Mouse (Mus musculus): ENCODE data around the gene Slc35d1. TPM values are rescaled to one million over a fixed set of nuclear protein-coding genes. Genes with fewer than 3 reads are reported as not detected.

Slc35d1 gene
- total and polyA plus RNA-seq, 2 experiments from 2014 or later, result 2.7 to 4.7 TPM

DNA sequence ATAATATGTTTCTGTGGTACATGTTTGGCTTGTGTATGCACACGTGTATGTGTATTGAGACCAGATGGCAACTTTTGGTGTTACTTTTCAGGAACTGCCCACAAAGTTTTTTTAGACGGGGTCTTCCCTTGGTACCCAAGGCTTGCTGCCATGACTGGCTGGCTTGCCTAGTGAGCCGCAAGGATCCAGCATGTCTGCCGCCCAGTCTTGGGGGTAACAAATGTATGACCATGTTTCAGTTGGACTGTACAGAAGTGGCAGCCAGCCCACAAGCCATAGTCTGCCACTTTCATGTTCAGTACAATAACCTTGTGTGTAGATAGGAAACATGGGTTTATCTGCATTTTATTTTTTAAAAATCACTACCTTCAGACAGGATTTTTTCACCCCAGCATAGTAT lies 56.2 kb downstream of the Slc35d1 start:
- Histone ChIP-seq H3K36me3 (ENCODE audit: insufficient read depth, low read length) (peaks cover 30% of the 10 kb centered on the region), H3K27me3 (ENCODE audit: insufficient read depth, low read length) (no peaks in the 10 kb centered on the region)
- ATAC-seq (ENCODE audit: low FRiP score), result no peak

DNA sequence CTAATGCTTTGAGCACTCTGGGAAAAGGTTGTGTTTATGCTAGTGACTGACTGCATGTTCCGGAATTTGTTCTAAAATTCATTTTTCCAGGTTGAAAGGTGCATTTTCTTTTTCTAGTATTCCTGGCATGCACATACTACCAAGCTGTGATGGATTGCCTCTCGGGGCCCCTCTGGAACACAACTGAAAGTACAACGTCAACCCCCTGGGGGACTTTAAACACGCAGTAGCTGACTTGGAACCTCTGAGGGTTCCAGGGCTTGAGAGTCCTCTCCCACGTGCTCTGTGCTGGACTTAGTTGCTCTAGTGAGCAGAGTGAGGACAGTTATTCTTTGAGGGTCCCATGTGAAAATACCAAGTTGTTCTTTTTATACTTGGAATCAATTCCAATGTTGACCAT lies 63.0 kb downstream of the Slc35d1 start:
- no peak overlapping the region for H3K9ac ChIP-seq (replicated peaks; ENCODE audit: low read length, poor library complexity, severe bottlenecking)
- no peaks in the 10 kb centered on the region for H3K27me3 ChIP-seq (ENCODE audit: insufficient read depth, low read length)
- no peak for TF ChIP-seq CTCF (IDR thresholded peaks at IDR 0.05)
- DNase-seq (ENCODE audit: low spot score) (no peak), ATAC-seq (ENCODE audit: low FRiP score) (no peak)
- no peak overlapping the region for H3K4me3 ChIP-seq (ENCODE audit: low read depth, low read length)
- no peak overlapping the region for H3K4me2 ChIP-seq (ENCODE audit: low read depth, low read length, poor library complexity, severe bottlenecking)
- no peaks in the 10 kb centered on the region for H3K4me1 ChIP-seq (ENCODE audit: insufficient read depth, low read length)
- no peaks in the 10 kb centered on the region for H3K9me3 ChIP-seq (ENCODE audit: low read length)
- 84% methylated on average over 5 of the region's 5 CpGs for WGBS
- no peak overlapping the region for H3K27ac ChIP-seq (ENCODE audit: low read depth, low read length)
- H3K36me3 ChIP-seq (ENCODE audit: insufficient read depth, low read length), result peaks cover 29% of the 10 kb centered on the region; the same call in 1 of the 2 replicates

More for the DNA sequence above, 56.2 kb downstream of the Slc35d1 start:
- no peak for TF ChIP-seq CTCF (IDR thresholded peaks at IDR 0.05)
- H3K4me3 ChIP-seq (ENCODE audit: low read depth, low read length), result no peak overlapping the region
- 95% methylated on average over 4 of the region's 4 CpGs for WGBS
- H3K9ac ChIP-seq (replicated peaks; ENCODE audit: low read length, poor library complexity, severe bottlenecking), result no peak overlapping the region
- no peak overlapping the region for H3K27ac ChIP-seq (ENCODE audit: low read depth, low read length)
- DNase-seq (ENCODE audit: low spot score), result no peak
- H3K9me3 ChIP-seq (ENCODE audit: low read length), result no peaks in the 10 kb centered on the region
- no peak overlapping the region for H3K4me2 ChIP-seq (ENCODE audit: low read depth, low read length, poor library complexity, severe bottlenecking)
- H3K4me1 ChIP-seq (ENCODE audit: insufficient read depth, low read length), result no peaks in the 10 kb centered on the region

DNA sequence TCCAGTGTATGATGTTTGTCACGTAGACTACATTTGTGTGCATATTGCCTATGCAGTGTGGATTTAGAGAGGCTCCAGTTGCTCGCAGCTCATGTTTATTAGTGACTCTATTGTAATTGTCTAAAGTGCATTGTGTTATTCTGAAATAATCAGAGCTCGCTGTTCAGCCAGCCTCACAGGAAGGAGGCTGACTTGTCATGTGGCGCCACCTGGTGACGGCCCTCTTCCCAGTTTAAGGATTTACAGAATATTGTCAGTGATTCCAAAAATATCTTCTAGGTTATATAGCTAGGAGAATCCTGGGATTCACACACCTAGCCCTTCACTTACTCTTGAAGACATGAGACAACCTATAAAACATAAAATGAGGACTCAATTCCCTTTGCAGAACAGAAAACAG lies 68.6 kb downstream of the Slc35d1 start:
- 34% methylated on average over 5 of the region's 5 CpGs for WGBS
- TF ChIP-seq CTCF (IDR thresholded peaks at IDR 0.05), result peak; percentile 92
- peaks cover 35% of the 10 kb centered on the region for H3K36me3 ChIP-seq (ENCODE audit: insufficient read depth, low read length)
- H3K4me2 ChIP-seq (ENCODE audit: low read depth, low read length, poor library complexity, severe bottlenecking), result no peak overlapping the region
- no peaks in the 10 kb centered on the region for H3K4me1 ChIP-seq (ENCODE audit: insufficient read depth, low read length)
- ATAC-seq (ENCODE audit: low FRiP score), result no peak
- no peak overlapping the region for H3K9ac ChIP-seq (replicated peaks; ENCODE audit: low read length, poor library complexity, severe bottlenecking)
- H3K9me3 ChIP-seq (ENCODE audit: low read length), result no peaks in the 10 kb centered on the region
- H3K27me3 ChIP-seq (ENCODE audit: insufficient read depth, low read length), result no peaks in the 10 kb centered on the region
- no peak overlapping the region for H3K4me3 ChIP-seq (ENCODE audit: low read depth, low read length)
- no peak overlapping the region for H3K27ac ChIP-seq (ENCODE audit: low read depth, low read length)
- DNase-seq (ENCODE audit: low spot score), result peak; percentile 75

DNA sequence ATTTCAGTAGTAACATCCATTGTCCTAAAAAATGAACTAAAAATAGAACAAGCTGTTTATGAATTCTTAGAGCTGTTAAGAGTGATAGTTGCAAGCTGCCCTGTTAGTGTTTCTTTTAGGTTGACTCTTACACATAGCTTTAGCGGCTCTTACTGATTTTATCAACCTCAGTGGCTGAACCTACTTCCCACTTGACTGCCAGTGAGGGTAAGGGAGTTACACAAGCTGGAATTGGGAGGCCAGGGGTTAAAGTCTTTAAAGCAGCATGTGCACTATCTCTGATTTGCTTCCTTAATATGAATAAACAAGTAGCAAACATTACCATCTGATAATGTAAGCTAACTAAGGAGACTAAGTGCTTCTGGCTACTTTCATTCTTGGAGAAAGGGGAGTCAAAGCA lies 78.0 kb downstream of the Slc35d1 start:
- no peak overlapping the region for H3K4me2 ChIP-seq (ENCODE audit: low read depth, low read length, poor library complexity, severe bottlenecking)
- DNase-seq (ENCODE audit: low spot score), result no peak
- no peak overlapping the region for H3K27ac ChIP-seq (ENCODE audit: low read depth, low read length)
- H3K4me3 ChIP-seq (ENCODE audit: low read depth, low read length), result no peak overlapping the region
- no peaks in the 10 kb centered on the region for H3K9me3 ChIP-seq (ENCODE audit: low read length)
- no peaks in the 10 kb centered on the region for H3K4me1 ChIP-seq (ENCODE audit: insufficient read depth, low read length)
- TF ChIP-seq CTCF (IDR thresholded peaks at IDR 0.05), result no peak
- no peak overlapping the region for H3K9ac ChIP-seq (replicated peaks; ENCODE audit: low read length, poor library complexity, severe bottlenecking)
- 82% methylated on average over 1 of the region's 1 CpGs for WGBS
- H3K36me3 ChIP-seq (ENCODE audit: insufficient read depth, low read length), result peaks cover 9% of the 10 kb centered on the region; the same call in 1 of the 2 replicates
- no peak for ATAC-seq (ENCODE audit: low FRiP score)
- H3K27me3 ChIP-seq (ENCODE audit: insufficient read depth, low read length), result no peaks in the 10 kb centered on the region

DNA sequence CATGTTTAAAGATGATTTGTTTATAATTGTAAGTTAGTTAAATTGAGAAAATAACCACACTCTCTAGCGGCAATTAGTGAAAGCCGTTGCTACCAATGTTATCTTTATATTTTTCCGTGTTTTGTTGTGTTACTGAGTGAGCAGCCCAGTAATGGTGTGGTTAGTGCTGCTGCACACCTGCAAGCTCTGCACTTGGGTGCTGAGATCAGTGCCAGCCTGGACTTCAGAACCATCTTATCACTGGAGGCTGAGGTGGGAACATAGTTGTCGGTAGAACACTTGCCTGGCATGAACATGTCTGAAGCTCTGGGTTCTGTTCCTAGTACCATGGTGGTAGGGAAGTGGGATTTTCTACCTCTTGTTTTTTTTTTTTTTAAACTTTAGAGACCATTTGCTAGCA lies 88.4 kb downstream of the Slc35d1 start:
- no peaks in the 10 kb centered on the region for H3K27me3 ChIP-seq (ENCODE audit: insufficient read depth, low read length)
- H3K4me2 ChIP-seq (ENCODE audit: low read depth, low read length, poor library complexity, severe bottlenecking), result no peak overlapping the region
- peaks cover 6% of the 10 kb centered on the region for H3K36me3 ChIP-seq (ENCODE audit: insufficient read depth, low read length)
- no peaks in the 10 kb centered on the region for H3K4me1 ChIP-seq (ENCODE audit: insufficient read depth, low read length)
- ATAC-seq (ENCODE audit: low FRiP score) (no peak), DNase-seq (ENCODE audit: low spot score) (no peak)
- no peak for TF ChIP-seq CTCF (IDR thresholded peaks at IDR 0.05)
- H3K27ac ChIP-seq (ENCODE audit: low read depth, low read length), result no peak overlapping the region
- WGBS, result 94% methylated on average over 4 of the region's 4 CpGs
- H3K4me3 ChIP-seq (ENCODE audit: low read depth, low read length), result no peak overlapping the region
- H3K9me3 ChIP-seq (ENCODE audit: low read length), result no peaks in the 10 kb centered on the region
- H3K9ac ChIP-seq (replicated peaks; ENCODE audit: low read length, poor library complexity, severe bottlenecking), result no peak overlapping the region

DNA sequence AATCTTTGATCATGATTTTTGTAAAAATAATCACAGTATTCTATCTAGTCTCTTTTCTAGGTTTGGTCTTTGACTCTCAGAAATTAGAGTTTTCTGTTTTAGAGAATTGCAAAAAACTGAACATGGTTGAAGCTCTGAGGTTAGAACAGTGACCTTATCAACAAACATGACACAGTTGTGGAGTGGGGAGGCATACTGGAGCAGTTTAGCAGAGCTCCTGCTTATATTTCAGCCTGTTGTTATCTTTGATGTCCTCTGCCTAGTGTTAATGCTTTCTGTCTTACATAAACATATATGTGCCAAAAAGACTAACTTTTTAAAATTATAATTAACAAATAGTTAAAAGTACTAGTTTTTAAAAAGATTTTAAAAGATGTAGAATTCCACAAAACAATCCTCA lies 91.4 kb downstream of the Slc35d1 start:
- H3K9ac ChIP-seq (replicated peaks; ENCODE audit: low read length, poor library complexity, severe bottlenecking), result no peak overlapping the region

More for the DNA sequence above, 91.4 kb downstream of the Slc35d1 start:
- Histone ChIP-seq H3K36me3 (ENCODE audit: insufficient read depth, low read length) (0 out of 2 replicates have a peak, but pooled peaks cover 4% of the 10 kb centered on the region), H3K27ac (ENCODE audit: low read depth, low read length) (no peak overlapping the region), H3K4me3 (ENCODE audit: low read depth, low read length) (no peak overlapping the region), H3K9me3 (ENCODE audit: low read length) (no peaks in the 10 kb centered on the region), H3K27me3 (ENCODE audit: insufficient read depth, low read length) (no peaks in the 10 kb centered on the region), H3K4me1 (ENCODE audit: insufficient read depth, low read length) (no peaks in the 10 kb centered on the region; the same call in 1 of the 2 replicates), H3K4me2 (ENCODE audit: low read depth, low read length, poor library complexity, severe bottlenecking) (no peak overlapping the region)
- no peak for DNase-seq (ENCODE audit: low spot score)
- no peak for ATAC-seq (ENCODE audit: low FRiP score)
- no peak for TF ChIP-seq CTCF (IDR thresholded peaks at IDR 0.05)

Measured in midbrain, postnatal 0 days (tissue).